Comparison of ENCODE assay signal across 8 mouse cellular contexts in the genomic region with DNA sequence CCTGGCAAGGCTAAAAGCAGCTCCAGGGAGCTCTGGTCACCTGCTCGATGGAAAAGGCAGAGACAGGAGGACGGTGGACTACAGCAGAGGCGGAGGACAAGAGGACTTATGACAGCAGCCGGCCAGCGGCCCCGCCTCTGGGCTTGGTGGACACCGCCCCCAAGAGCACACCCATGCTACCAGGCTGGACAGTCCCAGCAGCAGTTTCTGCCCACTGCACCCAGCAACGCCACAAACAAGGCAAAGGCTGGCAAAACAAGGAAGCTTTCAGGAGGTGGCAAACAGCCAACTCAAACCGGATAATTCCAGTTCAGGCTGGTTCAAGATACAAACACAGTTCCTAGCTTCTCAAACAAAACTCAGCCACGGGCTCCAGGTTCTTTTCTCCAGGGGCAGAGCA. TPM values are rescaled to one million over a fixed set of nuclear protein-coding genes. Genes with fewer than 3 reads are reported as not detected.
A peak's percentile ranks its signal among the peaks of the same experiment; 100 is the strongest.
DNase-seq lines count a peak whose midpoint lies in the region; ATAC-seq and TF ChIP-seq lines count a peak whose summit lies in the region.

No protein-coding gene starts in this region.

- peaks cover 8 to 17% of the 10 kb centered on the region in 2 experiments; a peak in 3 of 4 replicates for H3K4me1 ChIP-seq in ES-E14 (ENCODE audit: control insufficient read depth in 2 of 2, insufficient read depth in 2 of 2, low read length in 2 of 2, poor library complexity in 1 of 2)
- peaks cover 14% of the 10 kb centered on the region for H3K4me1 ChIP-seq in forebrain, embryonic 14.5 days (ENCODE audit: control insufficient read depth, insufficient read depth, low read length)
- peaks cover 16% of the 10 kb centered on the region for H3K4me1 ChIP-seq in lung, embryonic 14.5 days (ENCODE audit: insufficient read depth)

- intact Hi-C loops in heart, postnatal 10 days (cut with DNase I), result loop anchor here (2.0 kb wide), 1 partner anchor 76 kb away; no protein-coding TSS in a partner anchor

- TF ChIP-seq CTCF in lung, embryonic 14.5 days (IDR thresholded peaks at IDR 0.05; ENCODE audit: low read depth), result no peak

- H3K4me2 ChIP-seq in forebrain, embryonic 14.5 days (ENCODE audit: low read length), result peak overlapping the region; percentile 18
- H3K4me2 ChIP-seq in lung, embryonic 14.5 days, result peak overlapping the region; percentile 29; the same call in 1 of the 2 replicates

- no peak overlapping the region for H3K27ac ChIP-seq in ES-E14 (ENCODE audit: insufficient read depth, low read depth, low read length, poor library complexity, severe bottlenecking)
- peak overlapping the region; percentile 85 for H3K27ac ChIP-seq in forebrain, embryonic 14.5 days (ENCODE audit: low read depth, low read length)
- H3K27ac ChIP-seq in lung, embryonic 14.5 days (ENCODE audit: low read depth), result peak overlapping the region; percentile 85

- peak; percentile 66 for DNase-seq in ES-E14 (ENCODE audit: low read depth, low spot score)
- peak; percentile 57 for DNase-seq in brain, embryonic 18.5 days (ENCODE audit: low read depth, low spot score)
- peak; percentile 90 for DNase-seq in forebrain, embryonic 14.5 days (ENCODE audit: low spot score)
- peak; percentile 87 to 90 for DNase-seq in heart, postnatal 10 days
- peak; percentile 99 for DNase-seq in large intestine, adult 2 months (ENCODE audit: low read depth, low spot score)
- peak; percentile 87 for DNase-seq in lung, embryonic 14.5 days
- peak; percentile 41 for DNase-seq in ovary, postnatal 10 days (ENCODE audit: low spot score)
- peak; percentile 92 for DNase-seq in urinary bladder, postnatal 14 days (ENCODE audit: low spot score)

- no peak overlapping the region for H3K4me3 ChIP-seq in ES-E14 (ENCODE audit: insufficient read depth in 1 of 2, low read depth in 1 of 2, low read length in 2 of 2, poor library complexity in 1 of 2, severe bottlenecking in 1 of 2)
- H3K4me3 ChIP-seq in forebrain, embryonic 14.5 days (ENCODE audit: low read depth, low read length), result no peak overlapping the region
- H3K4me3 ChIP-seq in lung, embryonic 14.5 days (ENCODE audit: low read depth, low read length), result no peak overlapping the region

- in situ Hi-C loops in ES-E14 (cut with MboI; ENCODE audit: low sequenced_read_pairs in 2 of 2, unreplicated experiment in 2 of 2), result no loop called here

- peak; percentile 81 for ATAC-seq in forebrain, embryonic 14.5 days
- ATAC-seq in lung, embryonic 14.5 days (ENCODE audit: insufficient read depth), result peak; percentile 75

- H3K27me3 ChIP-seq in forebrain, embryonic 14.5 days (replicated peaks; ENCODE audit: control insufficient read depth, insufficient read depth, low read length), result no peaks in the 10 kb centered on the region
- no peaks in the 10 kb centered on the region for H3K27me3 ChIP-seq in lung, embryonic 14.5 days (ENCODE audit: insufficient read depth, low read length)

- H3K36me3 ChIP-seq in ES-E14 (ENCODE audit: control insufficient read depth, insufficient read depth, low read length, poor library complexity, severe bottlenecking), result peaks cover 2% of the 10 kb centered on the region; the same call in 1 of the 2 replicates
- no peaks in the 10 kb centered on the region for H3K36me3 ChIP-seq in forebrain, embryonic 14.5 days (ENCODE audit: control insufficient read depth, insufficient read depth, low read length)
- no peaks in the 10 kb centered on the region for H3K36me3 ChIP-seq in lung, embryonic 14.5 days (ENCODE audit: insufficient read depth)

- no peak overlapping the region for H3K9ac ChIP-seq in ES-E14 (ENCODE audit: insufficient read depth, low read depth, low read length, poor library complexity, severe bottlenecking)
- H3K9ac ChIP-seq in forebrain, embryonic 14.5 days (ENCODE audit: low read length), result peak overlapping the region; percentile 41; the same call in 1 of the 2 replicates
- no peak overlapping the region; the same call in 1 of the 2 replicates for H3K9ac ChIP-seq in lung, embryonic 14.5 days

- 44% methylated on average over 10 of the region's 10 CpGs for WGBS in forebrain, embryonic 14.5 days
- WGBS in large intestine, adult 2 months, result 5% methylated on average over 10 of the region's 10 CpGs
- WGBS in lung, embryonic 14.5 days, result 44% methylated on average over 10 of the region's 10 CpGs

- H3K9me3 ChIP-seq in ES-E14 (ENCODE audit: control insufficient read depth, insufficient read depth, low read depth, low read length), result no peaks in the 10 kb centered on the region
- no peaks in the 10 kb centered on the region for H3K9me3 ChIP-seq in forebrain, embryonic 14.5 days (replicated peaks; ENCODE audit: control insufficient read depth, low read length)
- H3K9me3 ChIP-seq in lung, embryonic 14.5 days (ENCODE audit: low read depth, low read length), result no peaks in the 10 kb centered on the region

TF ChIP-seq in ES-E14, 5 proteins besides CTCF, POLR2A, EP300 and RAD21:
- TF ChIP-seq ZNF384 (IDR thresholded peaks at IDR 0.05; ENCODE audit: low read depth, low read length), result no peak
- TF ChIP-seq HCFC1 (IDR thresholded peaks at IDR 0.05; ENCODE audit: borderline replicate concordance, insufficient read depth, low read length), result no peak
- no peak for TF ChIP-seq MAFK (IDR thresholded peaks at IDR 0.05; ENCODE audit: insufficient read depth, low read depth, low read length)
- no peak for TF ChIP-seq ZC3H11A (IDR thresholded peaks at IDR 0.05; ENCODE audit: borderline replicate concordance, low read depth, low read length)
- no peak for TF ChIP-seq CHD2 (IDR thresholded peaks at IDR 0.05; ENCODE audit: low read depth, low read length)

RNA-seq across cellular contexts. Expression of a gene that starts 32.0 kb away (rescaled TPM):
- 51.5 and 58.6 TPM in 2 replicates for total RNA-seq in ES-E14 (2012; rRNA removed)
- 10.7 and 14.0 TPM in 2 replicates for polyA plus RNA-seq in forebrain, embryonic 14.5 days (2014; fragmentation: Nextera tagmentation; extraction: Ambion mirVana)
- 10 to 100 TPM; 32.1 to 34.2 TPM for total RNA-seq in heart, postnatal 10 days (2021)
- 9.1 and 11.6 TPM in 2 replicates for polyA plus RNA-seq in large intestine, adult 2 months (2012; rRNA removed)
- polyA plus RNA-seq in lung, embryonic 14.5 days (2014; fragmentation: Nextera tagmentation; extraction: Ambion mirVana), result 15.4 and 15.9 TPM in 2 replicates

Comparison
In these comparisons a context has a peak if more than half of its experiments do, and no peak if none do; other contexts are left out.
1. DNase-seq: peak in every context shown above with its lines; median percentile 99 in large intestine, adult 2 months; 92 in urinary bladder, postnatal 14 days; 90 in forebrain, embryonic 14.5 days; 88 in heart, postnatal 10 days; 87 in lung, embryonic 14.5 days; 66 in ES-E14; 57 in brain, embryonic 18.5 days; 41 in ovary, postnatal 10 days.